Mouse (Mus musculus) heart, postnatal 0 days (tissue): ENCODE measurements around the gene Ctdsp1.

ENCODE experiments used
- CTCF ChIP-seq: IDR thresholded peaks from 2 replicates; pipeline ENCODE4 v1.5.1; 2016; ENCODE audit warnings: antibody characterized with exemption, control low read depth, low read depth
- EP300 ChIP-seq: IDR thresholded peaks from 2 replicates; pipeline ENCODE4 v1.6.1; 2016; ENCODE audit warnings: antibody characterized with exemption, low read depth

DNA sequence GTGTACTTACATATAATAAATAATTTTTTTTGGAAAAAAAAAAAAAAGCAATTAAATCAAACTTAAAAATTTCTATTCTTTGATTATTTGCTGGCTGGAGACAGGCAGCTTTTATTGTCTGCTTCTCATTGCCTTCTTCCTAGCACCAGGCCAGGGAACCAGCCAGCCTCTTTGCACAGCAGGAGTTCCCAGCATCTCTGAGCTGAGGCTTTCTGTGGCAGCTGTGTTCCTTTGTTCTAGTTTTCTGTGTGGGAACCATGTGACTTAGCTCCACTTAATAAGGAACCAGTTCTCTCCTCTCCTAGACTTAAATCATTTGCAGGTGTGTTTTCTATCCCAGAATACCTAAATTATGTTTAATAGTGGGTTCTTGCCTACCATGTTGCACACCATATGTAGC lies 33.8 kb upstream of the Ctdsp1 start:
- TF ChIP-seq CTCF: no peak
- TF ChIP-seq EP300: no peak
